Mouse (Mus musculus) ES-Bruce4 (cell line): ENCODE measurements around the gene Retreg1.

Experiments used
- CTCF ChIP-seq: IDR thresholded peaks from one replicate; pipeline ENCODE4 v1.8.1; 2011; ENCODE audit warnings: low read depth, low read length
- POLR2A ChIP-seq: IDR thresholded peaks from one replicate; pipeline ENCODE4 v1.8.1; 2011; ENCODE audit warnings: low read length; ENCODE audit not compliant: insufficient read depth

GRCm38 (mm10) chr15:25797179-25797578, 45.8 kb upstream of the Retreg1 start:
- no peak for TF ChIP-seq CTCF
- no peak for TF ChIP-seq POLR2A
